Mouse (Mus musculus): Measurements from ENCODE around the gene Gm21994. TPM values are rescaled to one million over a fixed set of nuclear protein-coding genes. Genes with fewer than 3 reads are reported as not detected.
"Not testable (repeated sequence)": the region's sequence is repeated elsewhere in the genome, so short reads cannot be mapped to it uniquely, and the experiment has no call there.

The Gm21994 gene
- 2.1 TPM in 1 of 2 replicates, not detected in the other for total RNA-seq (2015; ENCODE audit: low replicate concordance)
- 0.98 and 5.1 TPM in 2 replicates for total RNA-seq (2017; ENCODE audit: low replicate concordance)

DNA sequence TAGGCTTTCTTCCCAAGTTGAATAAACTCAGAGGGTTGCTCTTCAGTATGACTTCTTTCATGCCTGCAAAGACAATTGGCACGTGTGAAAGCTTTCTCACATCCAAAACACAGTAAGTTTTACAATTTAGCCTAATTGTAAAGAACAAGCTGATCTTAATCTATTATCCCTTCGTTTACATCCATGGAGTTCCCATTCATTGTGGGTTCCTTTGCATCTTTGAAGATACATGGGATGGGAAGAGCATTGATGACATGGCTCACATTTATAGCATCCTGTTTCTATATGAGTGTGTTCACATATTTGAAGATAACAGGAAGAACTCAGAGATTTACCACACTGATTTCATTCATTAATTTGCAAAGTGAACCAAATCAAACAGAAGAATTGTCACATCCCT, at the start of gene Gm21994:
Gm21994 (minus strand) TSS at position 101 of the 400 bp plus-strand sequence.
- not testable (repeated sequence) for ATAC-seq (replicated peaks; ENCODE audit: low FRiP score, poor library complexity, severe bottlenecking)

DNA sequence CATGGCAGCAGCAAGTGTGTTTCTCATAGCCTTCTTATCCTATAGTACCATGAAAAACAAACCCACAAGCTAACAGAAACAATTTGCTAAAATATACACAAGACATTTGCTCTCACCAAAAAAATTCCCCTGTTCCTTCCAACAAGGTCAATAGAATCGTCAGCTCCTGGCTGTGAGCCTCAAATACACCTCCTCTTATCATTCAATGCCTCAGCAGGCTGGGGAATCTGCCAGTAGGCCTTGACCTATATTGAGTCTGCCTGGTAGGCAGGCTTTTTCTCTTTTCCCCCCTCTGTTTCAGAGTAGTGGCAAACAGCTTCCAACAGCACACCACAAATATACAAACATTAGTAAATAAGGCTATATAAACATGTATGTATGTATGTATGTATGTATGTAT, 43.7 kb upstream of the Gm21994 start:
- no peak for ATAC-seq (replicated peaks; ENCODE audit: low FRiP score, poor library complexity, severe bottlenecking)

DNA sequence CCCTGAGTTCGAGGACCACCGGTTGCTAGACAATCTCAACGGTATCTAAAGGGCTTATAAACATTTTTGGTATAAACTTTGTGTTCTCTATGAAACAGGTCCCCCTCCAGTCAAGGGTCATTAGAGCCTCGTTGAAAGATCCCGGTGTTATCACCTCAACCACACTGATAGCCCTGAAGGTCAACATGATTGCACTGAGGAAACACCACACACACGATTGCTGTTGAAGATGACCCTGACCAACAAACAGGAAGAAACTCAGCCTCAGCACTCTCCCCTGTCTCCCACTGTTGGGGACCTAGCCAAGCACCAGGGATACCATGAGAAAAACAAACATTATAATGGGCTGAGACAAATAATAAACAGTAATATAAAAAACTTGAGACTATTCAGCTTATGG, 38.3 kb upstream of the Gm21994 start:
- no peak for ATAC-seq (replicated peaks; ENCODE audit: low FRiP score, poor library complexity, severe bottlenecking)

DNA sequence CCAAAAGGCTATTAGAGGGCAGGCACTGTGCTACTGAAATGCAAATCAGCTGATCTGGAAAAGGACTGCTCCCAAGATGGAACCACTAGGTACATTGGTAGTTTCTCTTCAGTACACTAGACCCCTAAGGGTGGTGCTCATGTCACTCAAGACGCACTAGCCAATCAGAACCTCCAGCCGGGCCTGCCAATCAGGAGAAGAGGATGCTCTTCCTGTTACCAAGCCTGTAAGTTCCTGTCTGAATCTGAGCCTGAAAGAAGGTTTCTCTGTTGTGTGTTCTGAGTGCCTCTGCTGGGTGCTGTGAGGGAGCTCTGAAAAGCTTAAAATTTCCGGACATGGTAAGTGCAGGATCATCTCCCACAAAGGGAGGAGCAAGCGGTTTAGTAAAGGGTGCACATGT, 1.9 kb upstream of the Gm21994 start, which contains the start of gene Gm14124:
Gm14124 (plus strand) TSS at position 227 of the 400 bp plus-strand sequence.
- ATAC-seq (replicated peaks; ENCODE audit: low FRiP score, poor library complexity, severe bottlenecking): not testable (repeated sequence)

GRCm38 (mm10) chr2:150256861-150257260, 1.5 kb upstream of the Gm21994 start:
- not testable (repeated sequence) for ATAC-seq (replicated peaks; ENCODE audit: low FRiP score, poor library complexity, severe bottlenecking)

- ATAC-seq (replicated peaks; ENCODE audit: low FRiP score, poor library complexity, severe bottlenecking): no peak
Measured at GRCm38 (mm10) chr2:150243211-150243610, 12.2 kb downstream of the Gm21994 start.

GRCm38 (mm10) chr2:150223263-150223662, 32.1 kb downstream of the Gm21994 start:
- not testable (repeated sequence) for ATAC-seq (replicated peaks; ENCODE audit: low FRiP score, poor library complexity, severe bottlenecking)

GRCm38 (mm10) chr2:150218363-150218725, 37.0 kb downstream of the Gm21994 start:
- ATAC-seq (replicated peaks; ENCODE audit: low FRiP score, poor library complexity, severe bottlenecking): not testable (repeated sequence)

DNA sequence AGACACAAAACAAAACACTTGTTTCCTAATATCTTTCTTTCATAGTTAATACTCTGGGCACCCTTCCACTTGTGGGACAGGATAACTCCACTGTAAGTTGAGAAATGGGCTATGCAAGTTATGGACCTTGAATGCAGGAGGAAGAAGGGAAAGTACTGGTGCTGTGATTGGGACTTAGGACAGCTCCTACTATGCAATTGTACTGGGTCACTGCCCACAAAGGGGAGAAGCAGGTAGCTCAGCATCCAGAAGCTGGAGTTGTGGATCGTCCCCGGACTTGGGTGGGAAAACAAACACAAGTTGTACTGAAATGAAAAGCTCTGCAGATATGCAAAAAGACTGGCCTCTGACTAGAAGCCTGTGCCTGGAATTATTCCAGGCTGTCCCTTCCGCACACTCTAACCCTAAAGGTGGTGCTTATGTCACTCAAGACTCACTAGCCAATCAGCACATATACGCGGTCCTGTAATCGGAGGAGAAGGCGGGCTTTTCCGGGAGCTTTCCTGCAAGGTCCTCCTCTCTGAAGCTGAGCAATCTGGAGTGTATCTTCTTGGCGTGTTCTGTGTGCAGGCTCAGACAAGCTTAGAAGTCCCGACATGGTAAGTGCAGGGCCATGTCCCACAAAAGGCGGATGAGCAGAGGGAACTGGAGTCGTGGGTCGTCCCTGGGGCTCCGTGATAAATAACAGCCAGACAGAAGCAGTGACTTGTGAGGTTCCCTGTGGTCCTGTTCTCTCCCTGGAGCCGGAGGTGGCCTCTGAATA, 37.6 kb downstream of the Gm21994 start, which contains the start of gene Zfp937:
Zfp937 (plus strand) TSS at position 474 of the 763 bp plus-strand sequence.
- ATAC-seq (replicated peaks; ENCODE audit: low FRiP score, poor library complexity, severe bottlenecking): not testable (repeated sequence)

Other genes with a start within 250 kb of the Gm21994 start
- 2.1 and 4.6 TPM in 2 replicates for gene Zfp120, start 118.9 kb downstream of the Gm21994 start, total RNA-seq (2015; ENCODE audit: low replicate concordance)
- 6.4 and 6.8 TPM in 2 replicates for gene Zfp120, start 118.9 kb downstream of the Gm21994 start, total RNA-seq (2017; ENCODE audit: low replicate concordance)
- gene Gm10770, start 75.9 kb downstream of the Gm21994 start, total RNA-seq (2015; ENCODE audit: low replicate concordance): not detected in 2 replicates
- not detected in 2 replicates for gene Gm10770, start 75.9 kb downstream of the Gm21994 start, total RNA-seq (2017; ENCODE audit: low replicate concordance)
- gene Gm14139, start 73.8 kb downstream of the Gm21994 start, total RNA-seq (2015; ENCODE audit: low replicate concordance): not detected in 2 replicates
- gene Gm14139, start 73.8 kb downstream of the Gm21994 start, total RNA-seq (2017; ENCODE audit: low replicate concordance): not detected in 2 replicates
- 0.19 and 0.42 TPM in 2 replicates for gene Zfp937, start 37.5 kb downstream of the Gm21994 start, total RNA-seq (2015; ENCODE audit: low replicate concordance)
- gene Zfp937, start 37.5 kb downstream of the Gm21994 start, total RNA-seq (2017; ENCODE audit: low replicate concordance): 0.42 and 0.43 TPM in 2 replicates
- not detected in 2 replicates for gene Gm14124, start 1.9 kb upstream of the Gm21994 start, total RNA-seq (2015; ENCODE audit: low replicate concordance)
- gene Gm14124, start 1.9 kb upstream of the Gm21994 start, total RNA-seq (2017; ENCODE audit: low replicate concordance): not detected in 2 replicates
- not detected in 2 replicates for gene Gm10130, start 68.1 kb upstream of the Gm21994 start, total RNA-seq (2015; ENCODE audit: low replicate concordance)
- 12.0 TPM in 1 of 2 replicates, not detected in the other for gene Gm10130, start 68.1 kb upstream of the Gm21994 start, total RNA-seq (2017; ENCODE audit: low replicate concordance)
- not detected in 2 replicates for gene 3300002I08Rik, start 107.2 kb upstream of the Gm21994 start, total RNA-seq (2015; ENCODE audit: low replicate concordance)
- not detected in 2 replicates for gene 3300002I08Rik, start 107.2 kb upstream of the Gm21994 start, total RNA-seq (2017; ENCODE audit: low replicate concordance)
- 1.5 and 2.5 TPM in 2 replicates for gene Zfp442, start 195.9 kb upstream of the Gm21994 start, total RNA-seq (2015; ENCODE audit: low replicate concordance)
- gene Zfp442, start 195.9 kb upstream of the Gm21994 start, total RNA-seq (2017; ENCODE audit: low replicate concordance): 0.09 and 0.42 TPM in 2 replicates
- not detected in 2 replicates for gene Zfp345, start 229.5 kb upstream of the Gm21994 start, total RNA-seq (2015; ENCODE audit: low replicate concordance)
- gene Zfp345, start 229.5 kb upstream of the Gm21994 start, total RNA-seq (2017; ENCODE audit: low replicate concordance): not detected in 2 replicates